Mouse (Mus musculus) midbrain, embryonic 14.5 days (tissue): Measurements from ENCODE around the gene Fam167b. TPM values are rescaled to one million over a fixed set of nuclear protein-coding genes. Genes with fewer than 3 reads are reported as not detected.
A peak's percentile ranks its signal among the peaks of the same experiment; 100 is the strongest.
"Not testable (repeated sequence)": the region's sequence is repeated elsewhere in the genome, so short reads cannot be mapped to it uniquely, and the experiment has no call there.

Experiments used
- ATAC-seq: fragments of 200-750 bp; cut with Nextera tagmentation; 2 replicates; pipeline ENCODE4 v1.8.0; 2017; ENCODE audit warnings: moderate number of reproducible peaks, moderate library complexity; ENCODE audit not compliant: low FRiP score, low TSS enrichment
- DNase-seq: peaks from one replicate; pipeline ENCODE4 v3.0.0-alpha.2; 2015
- H3K27ac ChIP-seq: fragments of 300-500 bp; sonication (generic); replicated peaks from 2 replicates; pipeline ENCODE4 v1.5.1; 2014; ENCODE audit warnings: mild to moderate bottlenecking, low read depth, low read length, moderate library complexity
- H3K27me3 ChIP-seq: fragments of 300-500 bp; sonication (generic); 2 replicates; pipeline ENCODE4 v1.6.1; 2014; ENCODE audit warnings: low read length, control low read depth, mixed read lengths; ENCODE audit not compliant: control insufficient read depth, insufficient read depth
- H3K36me3 ChIP-seq: fragments of 300-500 bp; sonication (generic); 2 replicates; pipeline ENCODE4 v1.6.1; 2014; ENCODE audit warnings: low read length, control low read depth; ENCODE audit not compliant: control insufficient read depth, insufficient read depth
- H3K4me1 ChIP-seq: fragments of 300-500 bp; sonication (generic); 2 replicates; pipeline ENCODE4 v1.6.1; 2014; ENCODE audit warnings: mild to moderate bottlenecking, antibody characterized with exemption, low read length, control low read depth; ENCODE audit not compliant: control insufficient read depth, insufficient read depth
- H3K4me2 ChIP-seq: fragments of 300-500 bp; sonication (generic); 2 replicates; pipeline ENCODE4 v1.6.1; 2014; ENCODE audit warnings: mild to moderate bottlenecking, low read length, moderate library complexity
- H3K4me3 ChIP-seq: fragments of 300-500 bp; sonication (generic); replicated peaks from 2 replicates; pipeline ENCODE4 v1.5.1; 2014; ENCODE audit warnings: low read depth, low read length
- H3K9ac ChIP-seq: fragments of 300-500 bp; sonication (generic); replicated peaks from 2 replicates; pipeline ENCODE4 v1.6.1; 2014; ENCODE audit warnings: mild to moderate bottlenecking, low read length, moderate library complexity
- H3K9me3 ChIP-seq: fragments of 300-500 bp; sonication (generic); 2 replicates; pipeline ENCODE4 v1.6.1; 2016; ENCODE audit warnings: low read length, control low read depth, mixed read lengths; ENCODE audit not compliant: control insufficient read depth
- WGBS: fragments of 180-500 bp; shearing (Covaris S2); extraction: QIAGEN DNeasy Blood & Tissue Kit; methylation state at CpG from one replicate; pipeline ENCODE4 v1.1.7; 2014; 5-methylcytosine and 5-hydroxymethylcytosine counted together
- polyA plus RNA-seq: library from polyadenylated mRNA; unstranded; fragments of >200 nt; fragmentation: Nextera tagmentation; extraction: Ambion mirVana; gene quantifications from 2 replicates; pipeline ENCODE4 v1.2.1, GENCODE M21; 2014

Fam167b gene
- polyA plus RNA-seq, 1 experiment from 2014 or later, result 0.24 TPM

DNA sequence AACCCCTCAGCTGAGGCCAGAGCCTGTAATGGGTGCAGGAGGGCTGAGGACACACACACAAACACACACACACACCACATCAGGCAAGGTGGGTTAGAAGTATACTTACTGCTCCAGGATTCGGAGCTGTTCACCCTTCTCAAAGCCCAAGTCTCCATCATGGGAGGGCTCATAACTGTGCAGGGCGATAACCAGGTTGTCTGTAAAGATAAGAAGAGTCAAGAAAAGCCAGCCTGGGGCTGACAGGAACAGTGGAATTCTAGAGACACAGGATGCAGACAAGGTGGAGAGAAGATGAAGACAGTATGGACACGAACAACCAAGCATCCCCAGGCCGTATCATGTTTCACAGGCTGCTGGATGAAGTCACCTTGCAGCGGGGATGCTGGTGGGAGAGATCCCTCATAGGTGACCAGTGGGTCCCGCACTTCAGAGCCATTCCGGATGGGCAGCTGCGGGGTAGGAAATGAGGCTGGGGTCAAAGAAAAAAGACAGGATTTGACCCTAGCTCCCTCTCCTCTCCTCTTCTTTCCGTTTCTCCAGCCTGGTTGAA lies 21.0 kb downstream of the Fam167b start:
- DNase-seq (no peak), ATAC-seq (no peak)
- no peaks in the 10 kb centered on the region for H3K27me3 ChIP-seq
- no peaks in the 10 kb centered on the region for H3K36me3 ChIP-seq
- H3K9me3 ChIP-seq, result no peaks in the 10 kb centered on the region
- no peak overlapping the region for H3K27ac ChIP-seq
- no peak overlapping the region for H3K4me3 ChIP-seq
- H3K9ac ChIP-seq, result peak overlapping the region; percentile 60; the same call in 1 of the 2 replicates
- WGBS, result 86% methylated on average over 9 of the region's 9 CpGs
- peak overlapping the region; percentile 70 for H3K4me2 ChIP-seq
- peaks cover 9% of the 10 kb centered on the region for H3K4me1 ChIP-seq

DNA sequence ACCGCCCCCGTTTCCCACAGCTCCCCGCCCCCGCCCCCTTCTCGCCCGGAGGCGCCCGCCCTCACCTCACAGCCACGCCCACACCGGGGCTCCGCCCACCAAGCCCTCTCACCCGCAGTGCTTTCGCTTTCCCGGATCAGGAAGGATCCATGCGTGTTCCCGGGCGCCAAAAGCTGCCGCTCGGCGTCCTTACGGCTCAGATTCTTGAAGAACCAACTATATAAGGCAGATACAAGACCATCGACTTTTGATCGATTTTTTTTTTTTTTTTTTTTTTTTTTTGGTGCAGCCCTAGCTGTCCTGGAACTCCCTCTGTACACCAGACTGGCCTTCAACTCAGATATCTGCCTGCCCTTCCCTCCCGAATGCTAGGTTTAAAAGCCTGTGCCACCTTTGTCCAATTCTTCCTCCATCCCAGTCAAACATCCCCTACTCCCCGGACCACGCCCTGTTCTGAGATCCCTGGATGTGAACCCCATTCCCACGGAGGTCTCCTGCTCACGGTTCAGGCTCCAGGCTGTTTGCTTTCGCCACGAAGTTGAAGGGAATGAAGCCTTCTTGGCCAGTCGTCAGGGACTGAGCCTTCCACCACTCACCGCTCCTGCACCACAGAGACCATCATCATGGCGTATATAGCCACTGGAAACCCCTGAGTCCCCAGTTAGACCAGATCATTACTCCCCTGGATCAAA lies 21.7 kb downstream of the Fam167b start:
- Histone ChIP-seq H3K9me3 (no peaks in the 10 kb centered on the region), H3K36me3 (no peaks in the 10 kb centered on the region), H3K4me3 (peak overlapping the region; percentile 44), H3K27ac (peak overlapping the region; percentile 65; the same call in 1 of the 2 replicates), H3K4me1 (peaks cover 9% of the 10 kb centered on the region), H3K4me2 (peak overlapping the region; percentile 70), H3K9ac (peak overlapping the region; percentile 60), H3K27me3 (no peaks in the 10 kb centered on the region)
- WGBS, result 9% methylated on average over 30 of the region's 33 CpGs
- peak; percentile 80 for ATAC-seq
- peak; percentile 93 for DNase-seq

DNA sequence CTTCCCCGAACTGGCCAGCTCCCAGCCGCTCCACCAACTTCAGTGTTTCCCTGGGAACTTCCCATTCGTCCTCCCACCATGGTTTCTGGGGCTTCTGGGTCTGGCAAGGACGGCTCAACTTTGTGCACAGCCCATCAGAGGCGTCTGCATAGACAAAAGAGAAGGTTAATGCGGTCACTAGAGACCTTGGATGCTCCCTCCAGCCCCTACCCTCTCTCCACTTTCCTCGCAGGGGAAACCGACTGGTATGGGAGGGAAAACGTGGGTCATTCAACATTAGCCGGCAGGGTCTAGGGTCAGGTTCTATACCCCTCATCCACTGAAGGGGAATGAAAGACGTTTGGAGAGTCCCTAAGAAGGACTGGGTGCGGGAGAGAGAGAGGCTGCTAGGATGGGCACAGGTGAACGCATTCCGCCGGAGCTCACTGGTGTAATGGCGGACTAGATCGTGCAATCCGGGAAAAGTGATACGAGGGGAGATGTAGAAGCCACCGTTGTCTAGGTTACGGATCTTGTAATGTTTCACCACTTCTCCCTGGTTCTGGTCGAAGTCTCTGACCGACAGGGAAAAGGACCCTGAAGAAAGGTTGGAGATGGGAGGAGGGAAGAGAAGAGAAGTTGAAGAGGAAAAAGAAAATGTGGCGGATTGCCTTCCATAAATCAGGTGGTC lies 22.4 kb downstream of the Fam167b start:
- Histone ChIP-seq H3K9me3 (no peaks in the 10 kb centered on the region), H3K4me3 (peak overlapping the region; percentile 44), H3K4me1 (peaks cover 9% of the 10 kb centered on the region), H3K4me2 (peak overlapping the region; percentile 70), H3K9ac (peak overlapping the region; percentile 60), H3K27ac (peak overlapping the region; percentile 65), H3K27me3 (no peaks in the 10 kb centered on the region), H3K36me3 (no peaks in the 10 kb centered on the region)
- DNase-seq, result peak; percentile 31
- WGBS, result 1% methylated on average over 24 of the region's 24 CpGs
- peak; percentile 37; the same call in 1 of the 2 replicates for ATAC-seq

DNA sequence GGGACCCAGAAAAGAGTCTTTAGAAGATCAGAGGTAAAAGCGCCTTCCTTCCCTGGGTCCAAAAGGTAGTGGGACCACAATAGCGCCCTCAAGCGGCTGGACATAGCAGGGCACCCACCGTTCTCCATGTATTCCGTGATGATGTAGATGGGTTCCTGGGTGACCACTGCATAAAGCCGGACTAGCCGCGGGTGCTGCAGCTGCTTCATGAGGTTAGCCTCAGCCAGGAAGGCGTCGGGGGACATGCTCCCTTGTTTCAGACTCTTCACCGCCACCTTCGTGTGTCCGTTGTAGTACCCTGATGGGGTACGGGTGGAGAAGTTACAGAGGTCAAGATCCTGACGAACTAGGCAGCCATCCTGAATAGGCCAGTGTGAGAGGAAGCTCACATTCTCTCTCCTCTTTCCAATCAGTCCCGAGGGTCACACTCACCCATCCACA lies 22.9 kb downstream of the Fam167b start:
- Histone ChIP-seq H3K4me1 (peaks cover 9% of the 10 kb centered on the region), H3K27me3 (no peaks in the 10 kb centered on the region), H3K4me3 (peak overlapping the region; percentile 44), H3K9me3 (no peaks in the 10 kb centered on the region), H3K27ac (peak overlapping the region; percentile 65), H3K4me2 (peak overlapping the region; percentile 70), H3K9ac (peak overlapping the region; percentile 60; the same call in 1 of the 2 replicates), H3K36me3 (no peaks in the 10 kb centered on the region)
- ATAC-seq (no peak), DNase-seq (peak; percentile 61)
- WGBS, result 5% methylated on average over 16 of the region's 16 CpGs

DNA sequence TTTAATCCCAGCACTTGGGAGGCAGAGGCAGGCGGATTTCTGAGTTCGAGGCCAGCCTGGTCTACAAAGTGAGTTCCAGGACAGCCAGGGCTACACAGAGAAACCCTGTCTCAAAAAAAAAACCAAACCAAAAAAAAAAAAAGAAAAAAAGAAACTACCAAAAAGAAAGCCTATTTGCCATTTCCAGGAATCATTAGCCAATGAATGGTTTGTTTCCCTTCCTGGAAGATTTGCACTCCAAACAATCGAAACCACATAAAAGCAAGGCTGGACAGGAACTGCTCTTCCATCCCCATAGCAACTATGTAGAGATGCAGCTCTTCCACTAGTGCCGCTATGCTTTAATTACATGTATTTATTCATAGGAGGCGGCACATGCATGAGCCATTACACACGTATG lies 23.8 kb downstream of the Fam167b start:
- not testable (repeated sequence) for H3K4me1 ChIP-seq, H3K36me3 ChIP-seq, H3K9ac ChIP-seq, H3K9me3 ChIP-seq, DNase-seq, H3K4me2 ChIP-seq, ATAC-seq, H3K27ac ChIP-seq, H3K27me3 ChIP-seq, H3K4me3 ChIP-seq
- 51% methylated on average over 4 of the region's 6 CpGs for WGBS

DNA sequence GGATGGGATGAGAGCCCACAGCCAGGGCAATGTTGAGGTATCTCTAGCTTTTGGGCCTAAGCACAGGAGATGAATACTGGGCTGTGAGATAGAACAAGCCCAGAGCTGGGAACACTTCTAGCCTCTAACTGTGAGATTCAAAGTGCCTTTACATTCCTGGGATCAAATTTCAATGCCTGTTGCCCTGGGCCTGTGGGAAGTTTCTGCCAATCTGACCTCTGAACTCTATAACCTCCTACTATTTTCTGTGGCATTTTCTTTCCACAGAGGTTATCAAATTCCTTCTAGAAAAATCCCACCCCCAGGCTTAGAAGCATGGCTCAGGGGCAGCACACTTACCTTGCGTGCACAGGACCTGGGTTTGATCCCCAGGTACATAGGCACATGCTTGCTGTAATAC lies 28.1 kb downstream of the Fam167b start:
- Histone ChIP-seq H3K4me1 (peaks cover 2% of the 10 kb centered on the region), H3K27ac (no peak overlapping the region), H3K9ac (no peak overlapping the region), H3K27me3 (no peaks in the 10 kb centered on the region), H3K9me3 (no peaks in the 10 kb centered on the region), H3K4me2 (no peak overlapping the region), H3K4me3 (no peak overlapping the region), H3K36me3 (no peaks in the 10 kb centered on the region)
- DNase-seq (no peak), ATAC-seq (no peak)
- WGBS, result 70% methylated on average over 1 of the region's 1 CpGs

DNA sequence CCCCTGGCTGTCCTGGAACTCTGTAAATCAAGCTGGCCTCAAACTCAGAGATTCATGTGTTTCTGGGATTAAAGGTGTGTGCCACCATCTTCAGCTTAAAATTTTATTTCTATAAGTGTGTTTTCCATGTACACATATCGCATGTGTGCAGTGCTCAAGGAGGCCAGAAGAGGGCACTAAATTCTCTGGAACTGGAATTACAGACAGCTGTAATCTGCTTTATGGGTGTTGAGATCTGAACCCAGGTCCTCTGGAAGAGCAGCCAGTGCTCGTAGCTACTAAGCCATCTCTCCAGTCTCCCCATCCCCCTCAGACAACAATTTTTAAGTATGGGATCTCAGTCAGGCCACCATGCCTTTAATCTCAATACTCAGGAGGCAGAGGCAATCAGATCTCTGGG lies 29.0 kb downstream of the Fam167b start:
- H3K27ac ChIP-seq, result no peak overlapping the region
- no peaks in the 10 kb centered on the region for H3K4me1 ChIP-seq
- no peak overlapping the region for H3K4me3 ChIP-seq
- H3K9me3 ChIP-seq, result no peaks in the 10 kb centered on the region
- no peak overlapping the region for H3K4me2 ChIP-seq
- WGBS, result 91% methylated on average over 2 of the region's 2 CpGs
- H3K9ac ChIP-seq, result no peak overlapping the region
- H3K36me3 ChIP-seq, result no peaks in the 10 kb centered on the region
- ATAC-seq (no peak), DNase-seq (peak; percentile 26)
- no peaks in the 10 kb centered on the region for H3K27me3 ChIP-seq

DNA sequence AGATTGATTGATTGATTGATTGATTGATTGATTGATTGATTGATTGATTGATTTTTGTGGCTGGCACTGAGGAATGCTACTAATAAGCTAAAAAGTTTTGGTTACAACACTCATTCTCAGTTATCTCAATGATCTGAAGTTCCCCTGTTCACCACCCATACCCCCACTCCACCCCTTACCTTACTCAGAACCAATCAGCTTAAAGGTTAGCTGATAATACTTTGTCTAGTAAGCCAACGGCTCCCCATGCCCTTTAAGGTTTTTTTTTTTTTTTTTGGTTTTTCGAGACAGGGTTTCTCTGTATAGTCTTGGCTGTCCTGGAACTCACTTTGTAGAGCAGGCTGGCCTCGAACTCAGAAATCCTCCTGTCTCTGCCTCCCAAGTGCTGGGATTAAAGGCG lies 30.7 kb downstream of the Fam167b start:
- DNase-seq, H3K4me2 ChIP-seq, H3K27me3 ChIP-seq, H3K27ac ChIP-seq, ATAC-seq, H3K9me3 ChIP-seq, H3K36me3 ChIP-seq, H3K9ac ChIP-seq, H3K4me3 ChIP-seq, H3K4me1 ChIP-seq: not testable (repeated sequence)
- WGBS, result 85% methylated on average over 4 of the region's 4 CpGs
